Mouse (Mus musculus) small intestine, adult 2 months (tissue): ENCODE data around the gene Tmub2. TPM values are rescaled to one million over a fixed set of nuclear protein-coding genes. Genes with fewer than 3 reads are reported as not detected.

ENCODE experiments used
- H3K27ac ChIP-seq: fragments of 200-500 bp; 2 replicates; pipeline ENCODE4 v1.5.1; 2012; ENCODE audit warnings: low read depth, low read length, control low read depth, inconsistent platforms; ENCODE audit not compliant: insufficient read depth
- H3K27me3 ChIP-seq: fragments of 200-500 bp; 2 replicates; pipeline ENCODE4 v1.6.1; 2012; ENCODE audit warnings: mild to moderate bottlenecking, moderate library complexity, low read length, inconsistent platforms; ENCODE audit not compliant: control insufficient read depth, insufficient read depth
- H3K36me3 ChIP-seq: fragments of 200-500 bp; 2 replicates; pipeline ENCODE4 v1.6.1; 2012; ENCODE audit warnings: mild to moderate bottlenecking, low read length, control low read depth, inconsistent platforms; ENCODE audit not compliant: control insufficient read depth, insufficient read depth
- H3K4me1 ChIP-seq: fragments of 200-500 bp; 2 replicates; pipeline ENCODE4 v1.6.1; 2012; ENCODE audit warnings: low read length, inconsistent platforms, mixed read lengths; ENCODE audit not compliant: control insufficient read depth, insufficient read depth, insufficient read length
- H3K4me3 ChIP-seq: fragments of 200-500 bp; 2 replicates; pipeline ENCODE4 v1.5.1; 2012; ENCODE audit warnings: low read depth, mild to moderate bottlenecking, control low read depth, inconsistent platforms, low read length, moderate library complexity
- CTCF ChIP-seq: fragments of 200-500 bp; IDR thresholded peaks from 2 replicates; pipeline ENCODE4 v1.5.1; 2012; ENCODE audit warnings: low read depth, mild to moderate bottlenecking, control low read depth, inconsistent platforms, low read length, moderate library complexity, mixed read lengths; ENCODE audit not compliant: insufficient replicate concordance, insufficient read length; ENCODE audit errors: extremely low read depth
- POLR2A ChIP-seq: fragments of 200-500 bp; IDR thresholded peaks from 2 replicates; pipeline ENCODE4 v1.6.1; 2012; ENCODE audit warnings: low read depth, mild to moderate bottlenecking, control low read depth, inconsistent platforms, low read length, moderate library complexity
- WGBS: fragments of 180-500 bp; shearing (Covaris S2); methylation state at CpG from one replicate; pipeline ENCODE4 v1.1.7; 2018; 5-methylcytosine and 5-hydroxymethylcytosine counted together
- polyA plus RNA-seq: library from polyadenylated mRNA; depleted of rRNA; stranded (reverse); fragments of >200 nt; gene quantifications from 2 replicates; pipeline ENCODE4 v1.2.3, GENCODE M21; 2012; rRNA removed

Gene Tmub2
- polyA plus RNA-seq, 1 experiment = 60.2 TPM

GRCm38 (mm10) chr11:102330039-102330438, 45.3 kb downstream of the Tmub2 start:
- Histone ChIP-seq H3K27ac (no peak overlapping the region), H3K4me1 (no peaks in the 10 kb centered on the region), H3K36me3 (no peaks in the 10 kb centered on the region), H3K27me3 (no peaks in the 10 kb centered on the region), H3K4me3 (no peak overlapping the region)
- TF ChIP-seq CTCF (no peak), POLR2A (no peak)
- WGBS = 74% methylated on average over 3 of the region's 3 CpGs

GRCm38 (mm10) chr11:102331806-102332205, 47.1 kb downstream of the Tmub2 start:
- H3K36me3 ChIP-seq = no peaks in the 10 kb centered on the region
- no peak overlapping the region for H3K27ac ChIP-seq
- no peaks in the 10 kb centered on the region for H3K4me1 ChIP-seq
- H3K4me3 ChIP-seq = no peak overlapping the region
- WGBS = 52% methylated on average over 4 of the region's 4 CpGs
- TF ChIP-seq POLR2A = no peak
- TF ChIP-seq CTCF = no peak
- H3K27me3 ChIP-seq = no peaks in the 10 kb centered on the region

GRCm38 (mm10) chr11:102333061-102333460, 48.3 kb downstream of the Tmub2 start:
- Histone ChIP-seq H3K27ac (no peak overlapping the region), H3K4me1 (no peaks in the 10 kb centered on the region), H3K36me3 (no peaks in the 10 kb centered on the region), H3K27me3 (no peaks in the 10 kb centered on the region; the same call in 1 of the 2 replicates), H3K4me3 (no peak overlapping the region)
- no peak for TF ChIP-seq CTCF
- no peak for TF ChIP-seq POLR2A

- H3K4me3 ChIP-seq = no peak overlapping the region
- H3K27ac ChIP-seq = no peak overlapping the region
- no peaks in the 10 kb centered on the region; the same call in 1 of the 2 replicates for H3K27me3 ChIP-seq
- H3K4me1 ChIP-seq = peaks cover 3% of the 10 kb centered on the region; the same call in 1 of the 2 replicates
- 56% methylated on average over 4 of the region's 4 CpGs for WGBS
- TF ChIP-seq POLR2A = no peak
- no peak for TF ChIP-seq CTCF
- no peaks in the 10 kb centered on the region for H3K36me3 ChIP-seq
Observed at GRCm38 (mm10) chr11:102334010-102334409, 49.3 kb downstream of the Tmub2 start.

GRCm38 (mm10) chr11:102334973-102335700, 50.4 kb downstream of the Tmub2 start:
- H3K27ac ChIP-seq = no peak overlapping the region
- H3K27me3 ChIP-seq = no peaks in the 10 kb centered on the region; the same call in 1 of the 2 replicates
- H3K4me3 ChIP-seq = no peak overlapping the region
- 61% methylated on average over 9 of the region's 9 CpGs for WGBS
- TF ChIP-seq CTCF = no peak
- TF ChIP-seq POLR2A = no peak
- no peaks in the 10 kb centered on the region for H3K36me3 ChIP-seq
- peaks cover 3% of the 10 kb centered on the region; the same call in 1 of the 2 replicates for H3K4me1 ChIP-seq

- Histone ChIP-seq H3K36me3 (no peaks in the 10 kb centered on the region), H3K4me3 (no peak overlapping the region), H3K27ac (no peak overlapping the region), H3K27me3 (no peaks in the 10 kb centered on the region; the same call in 1 of the 2 replicates), H3K4me1 (peaks cover 3% of the 10 kb centered on the region; the same call in 1 of the 2 replicates)
- 82% methylated on average over 1 of the region's 1 CpGs for WGBS
- TF ChIP-seq CTCF (no peak), POLR2A (no peak)
Observed at GRCm38 (mm10) chr11:102336191-102336590, 51.5 kb downstream of the Tmub2 start.

- TF ChIP-seq POLR2A = no peak
- TF ChIP-seq CTCF = no peak
- no peak overlapping the region for H3K4me3 ChIP-seq
- no peaks in the 10 kb centered on the region; the same call in 1 of the 2 replicates for H3K27me3 ChIP-seq
- H3K36me3 ChIP-seq = no peaks in the 10 kb centered on the region
- peaks cover 3% of the 10 kb centered on the region; the same call in 1 of the 2 replicates for H3K4me1 ChIP-seq
- H3K27ac ChIP-seq = no peak overlapping the region
- 84% methylated on average over 1 of the region's 1 CpGs for WGBS
Observed at GRCm38 (mm10) chr11:102337921-102338320, 53.2 kb downstream of the Tmub2 start.

- WGBS = 7% methylated on average over 3 of the region's 3 CpGs
- TF ChIP-seq POLR2A = no peak
- TF ChIP-seq CTCF = no peak
- H3K4me3 ChIP-seq = no peak overlapping the region
- peaks cover 3% of the 10 kb centered on the region; the same call in 1 of the 2 replicates for H3K4me1 ChIP-seq
- no peaks in the 10 kb centered on the region; the same call in 1 of the 2 replicates for H3K27me3 ChIP-seq
- H3K27ac ChIP-seq = no peak overlapping the region
- H3K36me3 ChIP-seq = no peaks in the 10 kb centered on the region
Observed at GRCm38 (mm10) chr11:102338561-102338960, 53.8 kb downstream of the Tmub2 start.

Other genes with a start within 250 kb of the Tmub2 start
- 3.8 and 5.4 TPM in 2 replicates for gene Cd300lg, start 243.4 kb upstream of the Tmub2 start, polyA plus RNA-seq
- gene Mpp2, start 196.4 kb upstream of the Tmub2 start, polyA plus RNA-seq = 1.2 and 1.6 TPM in 2 replicates
- 11.5 TPM in 1 of 2 replicates, not detected in the other for gene Ppy, start 183.6 kb upstream of the Tmub2 start, polyA plus RNA-seq
- gene Pyy, start 177.1 kb upstream of the Tmub2 start, polyA plus RNA-seq = 137 and 596 TPM in 2 replicates
- gene Nags, start 139.4 kb upstream of the Tmub2 start, polyA plus RNA-seq = 44.2 and 87.7 TPM in 2 replicates
- gene Tmem101, start 128.5 kb upstream of the Tmub2 start, polyA plus RNA-seq = 8.3 and 13.0 TPM in 2 replicates
- gene Lsm12, start 99.6 kb upstream of the Tmub2 start, polyA plus RNA-seq = 8.3 and 18.7 TPM in 2 replicates
- gene G6pc3, start 95.3 kb upstream of the Tmub2 start, polyA plus RNA-seq = 41.0 and 53.8 TPM in 2 replicates
- 82.5 and 102 TPM in 2 replicates for gene Hdac5, start 54.8 kb upstream of the Tmub2 start, polyA plus RNA-seq
- gene BC030867, start 36.0 kb upstream of the Tmub2 start, polyA plus RNA-seq = 2.4 and 5.2 TPM in 2 replicates
- gene Asb16, start 16.2 kb upstream of the Tmub2 start, polyA plus RNA-seq = 0.29 and 1.8 TPM in 2 replicates
- 15.1 and 30.2 TPM in 2 replicates for gene Atxn7l3, start 11.7 kb downstream of the Tmub2 start, polyA plus RNA-seq
- gene Ubtf, start 34.8 kb downstream of the Tmub2 start, polyA plus RNA-seq = 10.5 and 17.6 TPM in 2 replicates
- gene Slc4a1, start 81.3 kb downstream of the Tmub2 start, polyA plus RNA-seq = not detected in 2 replicates
- gene Rundc3a, start 108.5 kb downstream of the Tmub2 start, polyA plus RNA-seq = 2.5 and 6.5 TPM in 2 replicates
- gene Slc25a39, start 123.0 kb downstream of the Tmub2 start, polyA plus RNA-seq = 322 and 403 TPM in 2 replicates
- 76.0 and 111 TPM in 2 replicates for gene Grn, start 145.4 kb downstream of the Tmub2 start, polyA plus RNA-seq
- 5.4 and 5.9 TPM in 2 replicates for gene Fam171a2, start 162.8 kb downstream of the Tmub2 start, polyA plus RNA-seq
- gene Itga2b, start 185.2 kb downstream of the Tmub2 start, polyA plus RNA-seq = 2.0 and 3.9 TPM in 2 replicates